Mouse (Mus musculus) intestine, embryonic 15.5 days (tissue): ENCODE measurements around the gene Pkn1. TPM values are rescaled to one million over a fixed set of nuclear protein-coding genes. Genes with fewer than 3 reads are reported as not detected.
A peak's percentile ranks its signal among the peaks of the same experiment; 100 is the strongest.

Source experiments
- ATAC-seq: fragments of 200-750 bp; cut with Nextera tagmentation; 2 replicates; pipeline ENCODE4 v1.8.0; 2017; ENCODE audit warnings: moderate TSS enrichment, moderate library complexity
- H3K27ac ChIP-seq: fragments of 300-500 bp; sonication (generic); 2 replicates; pipeline ENCODE4 v1.5.1; 2015; ENCODE audit warnings: mild to moderate bottlenecking, inconsistent platforms
- H3K27me3 ChIP-seq: fragments of 300-500 bp; sonication (generic); replicated peaks from 2 replicates; pipeline ENCODE4 v1.6.1; 2015; ENCODE audit warnings: inconsistent platforms
- H3K36me3 ChIP-seq: fragments of 300-500 bp; sonication (generic); 2 replicates; pipeline ENCODE4 v1.6.1; 2015; ENCODE audit warnings: inconsistent platforms
- H3K4me1 ChIP-seq: fragments of 300-500 bp; sonication (generic); replicated peaks from 2 replicates; pipeline ENCODE4 v1.6.1; 2015; ENCODE audit warnings: inconsistent platforms
- H3K4me2 ChIP-seq: fragments of 300-500 bp; sonication (generic); replicated peaks from 2 replicates; pipeline ENCODE4 v1.6.1; 2015; ENCODE audit warnings: mild to moderate bottlenecking, inconsistent platforms
- H3K4me3 ChIP-seq: fragments of 300-500 bp; sonication (generic); replicated peaks from 2 replicates; pipeline ENCODE4 v1.5.1; 2015; ENCODE audit warnings: inconsistent platforms
- H3K9ac ChIP-seq: fragments of 300-500 bp; sonication (generic); 2 replicates; pipeline ENCODE4 v1.6.1; 2015; ENCODE audit warnings: inconsistent platforms
- H3K9me3 ChIP-seq: fragments of 300-500 bp; sonication (generic); 2 replicates; pipeline ENCODE4 v1.6.1; 2016; ENCODE audit warnings: inconsistent platforms
- WGBS: fragments of 180-500 bp; shearing (Covaris S2); methylation state at CpG from one replicate; pipeline ENCODE4 v1.1.7; 2015; 5-methylcytosine and 5-hydroxymethylcytosine counted together
- polyA plus RNA-seq: library from polyadenylated mRNA; unstranded; fragments of >200 nt; fragmentation: Nextera tagmentation; extraction: Ambion mirVana; gene quantifications from 2 replicates; pipeline ENCODE4 v1.2.1, GENCODE M21; 2015

Pkn1 gene
- polyA plus RNA-seq, 1 experiment from 2014 or later: 35.2 TPM

DNA sequence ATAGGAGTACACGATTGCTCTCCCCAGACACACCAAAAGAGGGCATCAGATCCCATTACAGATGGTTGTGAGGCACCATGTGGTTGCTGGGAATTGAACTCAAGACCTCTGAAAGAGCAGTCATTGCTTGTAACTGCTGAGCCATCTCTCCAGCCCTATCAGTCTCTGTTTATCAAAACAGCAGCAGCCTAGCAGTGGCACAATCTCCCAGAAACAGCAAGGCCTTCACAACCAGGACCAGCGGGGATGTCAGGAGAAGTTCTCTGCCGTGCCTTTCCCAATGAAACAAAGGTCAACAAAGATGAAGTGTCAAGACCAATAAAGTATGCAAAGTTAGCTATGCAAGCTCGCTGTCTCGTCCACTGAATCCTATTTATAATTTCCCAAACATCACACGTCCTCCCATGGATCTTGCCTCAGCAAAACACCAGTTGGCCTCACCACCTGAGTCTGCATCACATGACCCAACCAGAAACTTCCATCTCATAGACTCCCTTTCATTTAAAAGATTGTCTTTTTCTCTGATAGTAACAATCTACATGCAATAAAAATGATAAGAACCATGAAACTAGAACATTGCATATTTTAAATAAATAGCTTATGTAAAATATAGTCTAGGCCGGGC, 66.8 kb downstream of the Pkn1 start:
- no peak overlapping the region for H3K27ac ChIP-seq
- no peaks in the 10 kb centered on the region for H3K4me1 ChIP-seq
- H3K4me2 ChIP-seq: no peak overlapping the region
- H3K4me3 ChIP-seq: no peak overlapping the region
- no peak overlapping the region for H3K9ac ChIP-seq
- no peak for ATAC-seq
- H3K9me3 ChIP-seq: no peaks in the 10 kb centered on the region
- 77% methylated on average over 7 of the region's 7 CpGs for WGBS
- H3K36me3 ChIP-seq: no peaks in the 10 kb centered on the region
- H3K27me3 ChIP-seq: no peaks in the 10 kb centered on the region

- H3K4me3 ChIP-seq: no peak overlapping the region
- no peaks in the 10 kb centered on the region for H3K9me3 ChIP-seq
- no peak overlapping the region for H3K9ac ChIP-seq
- H3K27me3 ChIP-seq: no peaks in the 10 kb centered on the region
- 88% methylated on average over 6 of the region's 6 CpGs for WGBS
- H3K4me2 ChIP-seq: no peak overlapping the region
- H3K36me3 ChIP-seq: no peaks in the 10 kb centered on the region
- H3K27ac ChIP-seq: no peak overlapping the region
- ATAC-seq: no peak
- H3K4me1 ChIP-seq: peaks cover 3% of the 10 kb centered on the region; the same call in 1 of the 2 replicates
Observed at GRCm38 (mm10) chr8:83625676-83626299, 73.2 kb downstream of the Pkn1 start.

GRCm38 (mm10) chr8:83624739-83625138, 74.2 kb downstream of the Pkn1 start:
- H3K4me1 ChIP-seq: peaks cover 3% of the 10 kb centered on the region; the same call in 1 of the 2 replicates
- H3K4me2 ChIP-seq: no peak overlapping the region
- no peak overlapping the region for H3K4me3 ChIP-seq
- WGBS: 45% methylated on average over 3 of the region's 3 CpGs
- no peak overlapping the region for H3K27ac ChIP-seq
- no peaks in the 10 kb centered on the region for H3K36me3 ChIP-seq
- no peaks in the 10 kb centered on the region for H3K9me3 ChIP-seq
- 0 out of 2 replicates have a peak, but pooled peaks have one; percentile 41 for ATAC-seq
- no peaks in the 10 kb centered on the region for H3K27me3 ChIP-seq
- no peak overlapping the region for H3K9ac ChIP-seq

GRCm38 (mm10) chr8:83623549-83623948, 75.4 kb downstream of the Pkn1 start:
- ATAC-seq: no peak
- Histone ChIP-seq H3K27me3 (no peaks in the 10 kb centered on the region), H3K4me3 (no peak overlapping the region)

DNA sequence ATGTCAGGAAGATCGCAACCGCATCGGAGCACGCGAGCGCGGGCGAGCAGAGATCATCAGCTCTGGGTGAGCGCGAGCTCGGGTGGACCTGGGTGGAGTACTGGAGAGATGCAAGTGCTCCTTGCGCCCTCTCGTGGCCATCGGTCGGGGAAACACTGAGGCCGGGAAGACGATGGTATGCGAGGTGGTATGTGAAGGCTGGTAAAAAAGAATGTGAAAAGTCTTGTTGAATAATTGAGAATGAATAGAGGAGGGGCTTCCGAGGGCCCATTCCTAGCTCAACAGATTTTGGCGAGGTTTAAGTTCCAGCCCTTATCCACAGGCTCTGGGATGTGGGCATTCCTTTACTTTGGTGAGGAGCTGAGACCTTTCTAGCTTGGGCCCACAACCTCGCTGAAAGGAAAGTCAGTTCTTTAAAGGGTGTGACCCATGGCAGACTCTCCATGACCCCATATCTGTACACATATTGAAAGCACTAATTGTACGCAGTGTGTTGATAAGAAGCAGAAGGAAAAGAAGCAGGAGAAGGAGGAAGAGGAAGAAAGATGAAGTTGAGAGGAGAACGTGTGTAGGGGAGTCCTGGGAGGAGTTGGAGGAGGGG, 76.5 kb downstream of the Pkn1 start:
- 9% methylated on average over 23 of the region's 23 CpGs for WGBS
- peak overlapping the region; percentile 85 for H3K4me2 ChIP-seq
- H3K9me3 ChIP-seq: no peaks in the 10 kb centered on the region
- peak overlapping the region; percentile 36 for H3K4me3 ChIP-seq
- H3K27ac ChIP-seq: no peak overlapping the region
- no peaks in the 10 kb centered on the region for H3K27me3 ChIP-seq
- peak; percentile 92 for ATAC-seq
- peaks cover 3% of the 10 kb centered on the region; the same call in 1 of the 2 replicates for H3K4me1 ChIP-seq
- peak overlapping the region; percentile 36 for H3K9ac ChIP-seq
- no peaks in the 10 kb centered on the region for H3K36me3 ChIP-seq

More at GRCm38 (mm10) chr8:83623549-83623948, 75.4 kb downstream of the Pkn1 start:
- Histone ChIP-seq H3K27ac (no peak overlapping the region), H3K36me3 (no peaks in the 10 kb centered on the region), H3K4me1 (peaks cover 3% of the 10 kb centered on the region; the same call in 1 of the 2 replicates), H3K9me3 (no peaks in the 10 kb centered on the region), H3K9ac (no peak overlapping the region), H3K4me2 (no peak overlapping the region)
- WGBS: 87% methylated on average over 7 of the region's 7 CpGs

DNA sequence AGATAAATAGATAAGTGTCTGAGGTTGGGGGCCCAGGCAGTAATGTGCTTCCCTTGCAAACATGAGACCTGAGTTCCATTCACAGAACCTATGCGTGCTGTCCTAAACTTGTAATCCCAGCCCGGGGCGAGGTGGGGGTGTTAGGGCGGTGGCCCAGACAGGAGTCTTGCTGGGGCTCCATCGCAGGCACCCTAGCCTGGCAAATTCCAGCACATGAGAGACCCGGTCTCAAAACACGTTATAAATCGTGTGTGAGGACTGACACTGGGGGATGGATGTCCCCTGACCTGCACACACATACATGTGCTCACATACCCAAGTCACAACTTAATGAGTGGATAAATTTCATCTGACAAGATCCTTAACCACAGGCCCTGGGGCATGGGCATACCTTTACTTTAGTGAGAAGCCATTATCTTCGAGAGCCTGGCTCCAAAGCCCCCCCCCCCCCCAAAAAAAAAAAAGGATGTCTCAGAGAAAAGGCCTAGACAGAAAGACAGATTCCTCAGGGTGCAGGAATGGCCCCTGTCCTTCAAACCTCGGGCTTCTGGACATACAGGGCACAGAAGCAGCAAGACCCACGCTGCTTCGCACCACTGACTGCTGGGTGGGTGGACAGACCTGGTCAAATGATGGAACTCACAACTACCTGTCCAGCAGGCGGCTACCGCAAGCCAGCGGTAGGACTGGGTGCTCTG, 77.1 kb downstream of the Pkn1 start:
- H3K4me2 ChIP-seq: peak overlapping the region; percentile 85
- ATAC-seq: peak; percentile 52
- H3K9ac ChIP-seq: peak overlapping the region; percentile 36
- no peaks in the 10 kb centered on the region for H3K36me3 ChIP-seq
- H3K9me3 ChIP-seq: no peaks in the 10 kb centered on the region
- H3K27ac ChIP-seq: no peak overlapping the region
- WGBS: 52% methylated on average over 15 of the region's 15 CpGs
- no peaks in the 10 kb centered on the region for H3K27me3 ChIP-seq
- peak overlapping the region; percentile 36 for H3K4me3 ChIP-seq
- H3K4me1 ChIP-seq: peaks cover 3% of the 10 kb centered on the region; the same call in 1 of the 2 replicates

DNA sequence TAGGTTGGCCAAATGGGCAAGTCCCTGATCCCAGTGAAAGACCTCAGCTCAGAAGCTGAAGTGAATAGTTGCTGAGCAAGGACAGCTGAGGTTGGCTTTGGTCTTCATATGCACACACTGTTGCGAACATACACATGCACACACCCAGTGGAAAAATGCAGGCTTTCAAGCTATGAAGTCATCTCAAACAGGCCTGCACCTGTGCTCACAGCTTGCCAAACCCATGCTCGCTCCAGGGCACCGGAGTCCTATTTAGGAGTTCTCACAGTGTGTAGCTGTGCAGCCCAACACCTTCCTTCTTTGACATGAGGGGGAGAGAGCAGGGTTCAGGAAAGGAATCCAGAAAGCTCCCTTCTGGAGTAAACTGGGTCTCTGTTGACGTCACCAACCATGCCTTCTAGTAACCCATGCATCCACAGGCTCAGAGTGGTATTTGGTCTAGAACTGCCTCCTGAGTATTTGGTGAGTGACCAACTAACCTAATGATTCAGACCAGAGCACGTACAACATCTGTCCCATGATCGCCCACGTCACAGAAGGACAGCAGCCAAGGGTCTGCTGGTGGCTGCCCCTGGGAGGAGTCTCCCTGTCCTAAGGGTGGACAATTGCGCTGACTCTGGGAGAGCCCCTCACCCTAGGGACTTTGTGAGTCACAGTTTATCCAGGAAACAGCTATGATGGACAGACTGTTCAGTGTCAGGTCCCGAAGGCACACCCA, 79.3 kb downstream of the Pkn1 start:
- ATAC-seq: no peak
- Histone ChIP-seq H3K4me2 (no peak overlapping the region), H3K9ac (no peak overlapping the region), H3K27me3 (no peaks in the 10 kb centered on the region), H3K4me3 (no peak overlapping the region), H3K9me3 (no peaks in the 10 kb centered on the region), H3K27ac (no peak overlapping the region), H3K4me1 (peaks cover 3% of the 10 kb centered on the region; the same call in 1 of the 2 replicates), H3K36me3 (no peaks in the 10 kb centered on the region)
- WGBS: 88% methylated on average over 9 of the region's 9 CpGs

- WGBS: 90% methylated on average over 2 of the region's 2 CpGs
- Histone ChIP-seq H3K36me3 (0 out of 2 replicates have a peak, but pooled peaks cover 6% of the 10 kb centered on the region), H3K9me3 (no peaks in the 10 kb centered on the region), H3K4me3 (no peak overlapping the region), H3K4me1 (peaks cover 3% of the 10 kb centered on the region; the same call in 1 of the 2 replicates), H3K4me2 (no peak overlapping the region), H3K9ac (no peak overlapping the region), H3K27me3 (no peaks in the 10 kb centered on the region), H3K27ac (no peak overlapping the region)
- ATAC-seq: no peak
Observed at GRCm38 (mm10) chr8:83618566-83618965, 80.4 kb downstream of the Pkn1 start.

DNA sequence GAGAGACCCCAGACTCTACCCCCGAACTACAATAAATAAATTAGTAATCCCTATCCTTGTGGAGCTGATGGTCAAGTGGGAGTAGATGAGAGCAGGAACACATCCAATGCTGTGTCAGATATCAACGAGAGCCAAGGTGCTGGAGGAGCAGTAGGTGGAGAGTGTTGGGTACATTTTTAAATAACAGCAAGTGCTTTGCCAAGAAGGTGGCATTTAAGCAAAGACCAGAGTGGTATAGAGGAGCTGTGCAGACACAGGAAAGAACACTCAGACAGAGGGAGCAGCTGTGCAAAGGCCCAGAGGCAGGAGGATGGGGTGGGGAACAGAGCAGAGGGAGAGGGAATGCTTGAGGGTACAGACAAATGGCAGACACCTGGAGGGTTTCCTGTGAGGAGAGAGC, 81.9 kb downstream of the Pkn1 start:
- H3K4me3 ChIP-seq: no peak overlapping the region
- no peak for ATAC-seq
- H3K9ac ChIP-seq: no peak overlapping the region
- no peak overlapping the region for H3K4me2 ChIP-seq
- 85% methylated on average over 2 of the region's 2 CpGs for WGBS
- no peaks in the 10 kb centered on the region for H3K27me3 ChIP-seq
- peaks cover 17% of the 10 kb centered on the region for H3K36me3 ChIP-seq
- H3K27ac ChIP-seq: no peak overlapping the region
- no peaks in the 10 kb centered on the region for H3K9me3 ChIP-seq
- H3K4me1 ChIP-seq: peaks cover 1% of the 10 kb centered on the region; the same call in 1 of the 2 replicates

- Histone ChIP-seq H3K4me2 (no peak overlapping the region), H3K4me3 (no peak overlapping the region), H3K36me3 (peaks cover 22% of the 10 kb centered on the region), H3K27ac (no peak overlapping the region), H3K9me3 (no peaks in the 10 kb centered on the region), H3K9ac (no peak overlapping the region), H3K4me1 (no peaks in the 10 kb centered on the region), H3K27me3 (no peaks in the 10 kb centered on the region)
- ATAC-seq: no peak
Observed at GRCm38 (mm10) chr8:83616625-83617024, 82.4 kb downstream of the Pkn1 start.
